14 mouse cellular contexts compared by ENCODE assay signal in genomic region chr13:89378365-89378764, GRCm38 (mm10).
"Had no signal": no experiment of that assay in that cellular context is flagged by ENCODE, and none has a peak within 500 bp of the region (broad histone marks: within the 10 kb centered on the region; RNA-seq: fewer than 3 reads in every experiment).

No protein-coding gene starts in this region.

- DNase-seq: liver, postnatal 0 days; lung, embryonic 14.5 days; lung, postnatal 10 days; lung, postnatal 4 days; midbrain, embryonic 14.5 days; retina, postnatal 1 day; right cerebral cortex, adult 18-20 months; right cerebral cortex, postnatal 25 days; right cerebral cortex, postnatal 4 days; spleen, adult 18-20 months; thymus, adult 18-20 months; thymus, postnatal 14 days; thymus, postnatal 36 days had no signal

- ATAC-seq: liver, postnatal 0 days; midbrain, embryonic 16.5 days had no signal
